Mouse (Mus musculus) brain, embryonic 18.5 days (tissue): ENCODE measurements around the gene Myh6.
"Not testable (repeated sequence)": the region's sequence is repeated elsewhere in the genome, so short reads cannot be mapped to it uniquely, and the experiment has no call there.

Experiments used
- DNase-seq: peaks from one replicate; pipeline ENCODE4 v3.0.0-alpha.2; 2012; ENCODE audit warnings: low read depth, low spot score

The Myh6 gene

DNA sequence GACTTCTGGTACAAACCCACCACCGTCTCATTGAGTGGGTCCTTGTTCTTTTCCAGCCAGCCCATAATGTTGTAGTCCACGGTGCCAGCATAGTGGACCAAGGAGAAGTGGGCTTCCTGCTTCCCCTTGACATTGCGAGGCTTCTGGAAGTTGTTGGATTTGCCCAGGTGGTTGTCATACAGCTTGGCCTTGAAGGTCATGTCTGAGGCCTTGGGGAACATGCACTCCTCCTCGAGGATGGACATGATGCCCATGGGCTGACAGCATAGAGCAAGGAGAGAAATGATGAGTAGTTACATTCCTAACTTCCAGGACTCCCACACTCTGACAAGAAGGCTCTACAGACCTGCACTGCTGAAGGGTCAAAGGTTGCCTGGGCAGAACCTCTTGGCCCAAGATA is 8.2 kb downstream of the Myh6 start:
- DNase-seq = no peak

GRCm38 (mm10) chr14:54956533-54956932 is 10.2 kb downstream of the Myh6 start:
- no peak for DNase-seq

DNA sequence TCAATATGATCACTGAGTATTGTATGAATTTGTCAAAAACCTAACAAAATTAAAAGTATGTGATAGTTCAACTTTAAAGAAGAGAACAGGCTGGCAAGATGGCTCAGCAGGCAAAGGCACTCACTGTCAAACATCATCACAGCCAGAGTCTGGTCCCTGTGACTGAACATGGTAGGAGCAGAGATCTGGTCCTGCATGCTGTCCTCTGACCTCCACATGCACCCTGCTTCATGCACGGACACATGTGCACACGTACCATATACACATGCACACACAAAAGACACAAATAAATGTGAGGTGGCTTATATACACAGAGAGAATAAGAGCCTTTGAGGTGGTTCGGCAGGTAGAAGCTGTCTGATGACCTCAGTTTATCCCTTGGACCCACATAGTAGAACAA is 11.2 kb downstream of the Myh6 start:
- DNase-seq = no peak

GRCm38 (mm10) chr14:54954474-54954873 is 12.3 kb downstream of the Myh6 start:
- DNase-seq = no peak

GRCm38 (mm10) chr14:54953664-54954206 is 13.0 kb downstream of the Myh6 start:
- no peak for DNase-seq

- DNase-seq = no peak
Observed at GRCm38 (mm10) chr14:54951587-54951986, 15.1 kb downstream of the Myh6 start.

DNA sequence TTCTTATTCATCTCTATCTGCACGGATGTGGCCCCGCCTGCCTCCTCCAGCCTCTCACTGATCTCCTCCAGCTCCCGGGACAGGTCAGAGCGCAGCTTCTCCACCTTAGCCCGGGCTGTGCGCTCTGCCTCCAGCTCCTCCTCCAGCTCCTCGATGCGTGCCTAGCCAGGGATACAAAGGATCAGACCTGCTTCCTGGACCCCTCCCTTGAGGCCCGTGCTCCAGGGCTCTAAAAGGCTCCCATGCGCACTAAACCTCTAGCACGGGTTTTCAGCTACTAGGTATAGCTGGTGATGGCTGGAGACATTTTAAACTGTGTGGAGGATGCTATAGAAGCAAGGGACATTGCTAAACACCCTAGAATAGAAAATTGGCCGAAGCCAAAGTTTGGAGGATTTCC is 16.2 kb downstream of the Myh6 start:
- DNase-seq = no peak

GRCm38 (mm10) chr14:54948781-54949180 is 17.9 kb downstream of the Myh6 start:
- DNase-seq = no peak

DNA sequence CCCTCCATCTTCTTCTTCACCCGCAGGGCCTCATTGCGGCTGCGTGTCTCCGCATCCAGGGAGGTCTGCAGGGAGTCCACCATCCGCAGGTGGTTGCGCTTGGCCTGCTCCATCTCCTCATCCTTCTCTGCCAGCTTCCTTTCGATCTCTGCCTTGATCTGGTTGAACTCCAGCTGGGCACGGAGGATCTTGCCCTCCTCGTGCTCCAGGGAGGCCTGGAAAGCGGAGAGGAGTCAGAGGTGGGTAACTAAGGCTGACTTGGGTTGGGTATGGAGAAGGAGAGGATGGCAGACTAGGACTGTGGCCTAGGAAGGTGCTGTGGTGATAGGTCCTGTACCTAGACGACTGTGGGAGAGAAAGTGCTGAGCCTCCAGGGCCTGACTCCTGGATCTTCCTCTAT is 19.7 kb downstream of the Myh6 start:
- DNase-seq = not testable (repeated sequence)

DNA sequence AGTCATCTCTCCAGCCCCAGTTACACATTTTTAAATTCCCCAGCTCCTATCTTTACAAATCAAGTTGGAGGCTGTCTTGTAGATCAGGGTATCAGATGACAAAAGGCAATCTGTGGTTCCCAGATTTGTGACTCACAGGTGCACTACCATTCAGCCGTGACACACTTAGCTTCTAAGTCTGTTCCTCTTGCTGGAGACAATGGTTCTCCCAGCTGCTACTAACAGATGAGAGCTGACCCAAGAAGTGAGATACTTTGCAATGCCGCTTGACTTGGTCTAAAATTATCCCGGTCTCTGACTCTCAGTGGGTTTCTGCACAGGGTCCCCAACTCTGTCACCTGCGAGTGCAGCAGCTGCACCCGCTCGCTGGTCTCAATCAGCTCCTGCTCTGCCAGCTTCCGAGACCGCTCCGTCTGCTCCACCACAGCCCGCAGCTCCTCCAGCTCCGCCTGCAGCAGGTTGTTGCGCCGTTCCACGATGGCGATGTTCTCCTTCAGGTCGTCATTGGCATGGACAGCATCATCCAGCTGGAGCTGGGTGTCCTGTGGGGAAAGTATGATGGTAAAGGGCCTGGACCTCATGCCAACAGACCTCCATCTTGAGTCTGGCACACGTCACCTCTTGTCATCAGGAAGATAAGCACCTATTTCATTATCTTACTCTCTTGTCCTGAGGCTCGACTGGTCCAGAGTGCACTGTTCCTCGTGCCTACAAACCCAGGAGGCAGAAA is 20.6 kb downstream of the Myh6 start:
- DNase-seq = no peak

- DNase-seq = no peak
Observed at GRCm38 (mm10) chr14:54944939-54945338, 21.8 kb downstream of the Myh6 start.

- DNase-seq = no peak
Observed at GRCm38 (mm10) chr14:54943971-54944370, 22.8 kb downstream of the Myh6 start.

- no peak for DNase-seq
Observed at GRCm38 (mm10) chr14:54942479-54942878, 24.2 kb downstream of the Myh6 start.

- no peak for DNase-seq
Observed at GRCm38 (mm10) chr14:54941024-54941978, 25.4 kb downstream of the Myh6 start.

DNA sequence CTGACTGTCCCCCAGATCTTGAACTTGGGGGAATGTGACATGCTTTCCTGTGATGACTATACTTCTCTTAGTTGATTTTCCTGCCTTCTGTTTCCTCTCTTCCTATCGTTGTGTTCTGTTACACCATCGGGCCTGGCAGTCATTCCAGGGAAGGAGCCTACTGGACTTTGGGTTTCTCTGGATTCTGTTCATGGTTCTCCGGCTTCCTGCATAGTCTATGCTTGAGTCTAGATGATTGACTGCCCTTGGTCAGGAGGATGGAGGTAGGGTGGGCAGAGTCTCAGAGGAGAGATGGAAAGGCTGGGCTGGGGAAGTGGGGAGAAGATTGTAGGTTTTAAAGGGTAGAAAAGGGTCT is 26.6 kb downstream of the Myh6 start:
- DNase-seq = no peak

DNA sequence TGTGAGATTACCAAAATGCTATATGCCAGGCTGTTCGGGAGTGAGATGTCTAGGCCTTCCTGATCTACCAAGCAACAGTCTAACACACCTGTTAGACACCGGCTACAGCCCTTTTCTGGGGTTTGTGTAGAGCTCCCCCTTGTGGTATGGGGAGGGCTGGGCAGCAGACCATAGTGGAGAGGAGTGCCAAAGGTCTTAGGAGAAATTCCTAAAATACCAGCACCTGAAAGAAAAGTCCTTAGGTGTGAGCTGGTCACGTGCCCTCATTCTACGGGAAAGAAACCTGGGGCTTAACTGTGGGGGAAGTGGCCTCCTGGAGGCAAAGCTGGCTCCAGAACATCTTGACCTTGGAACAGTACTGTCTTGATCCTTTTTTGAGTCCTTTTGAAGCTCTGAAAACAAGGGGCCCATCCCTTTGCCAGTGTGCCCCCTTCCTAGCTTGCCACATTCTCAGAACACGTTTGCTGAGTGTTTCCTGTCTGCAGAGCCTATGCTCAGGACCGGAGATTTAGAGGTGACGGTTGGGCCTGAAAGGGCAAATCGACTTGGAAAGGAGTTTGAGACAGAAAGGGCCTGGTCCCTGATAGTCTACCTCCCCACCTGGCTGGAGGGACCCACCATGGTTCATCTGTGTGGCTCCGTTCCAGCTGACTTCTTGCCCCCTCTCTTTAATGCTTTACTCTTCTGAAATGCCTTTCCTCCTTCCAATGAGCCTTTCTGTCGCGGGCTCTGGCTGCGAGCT is 27.1 kb downstream of the Myh6 start:
- DNase-seq = no peak

GRCm38 (mm10) chr14:54938431-54939219 is 28.1 kb downstream of the Myh6 start:
- DNase-seq = no peak

DNA sequence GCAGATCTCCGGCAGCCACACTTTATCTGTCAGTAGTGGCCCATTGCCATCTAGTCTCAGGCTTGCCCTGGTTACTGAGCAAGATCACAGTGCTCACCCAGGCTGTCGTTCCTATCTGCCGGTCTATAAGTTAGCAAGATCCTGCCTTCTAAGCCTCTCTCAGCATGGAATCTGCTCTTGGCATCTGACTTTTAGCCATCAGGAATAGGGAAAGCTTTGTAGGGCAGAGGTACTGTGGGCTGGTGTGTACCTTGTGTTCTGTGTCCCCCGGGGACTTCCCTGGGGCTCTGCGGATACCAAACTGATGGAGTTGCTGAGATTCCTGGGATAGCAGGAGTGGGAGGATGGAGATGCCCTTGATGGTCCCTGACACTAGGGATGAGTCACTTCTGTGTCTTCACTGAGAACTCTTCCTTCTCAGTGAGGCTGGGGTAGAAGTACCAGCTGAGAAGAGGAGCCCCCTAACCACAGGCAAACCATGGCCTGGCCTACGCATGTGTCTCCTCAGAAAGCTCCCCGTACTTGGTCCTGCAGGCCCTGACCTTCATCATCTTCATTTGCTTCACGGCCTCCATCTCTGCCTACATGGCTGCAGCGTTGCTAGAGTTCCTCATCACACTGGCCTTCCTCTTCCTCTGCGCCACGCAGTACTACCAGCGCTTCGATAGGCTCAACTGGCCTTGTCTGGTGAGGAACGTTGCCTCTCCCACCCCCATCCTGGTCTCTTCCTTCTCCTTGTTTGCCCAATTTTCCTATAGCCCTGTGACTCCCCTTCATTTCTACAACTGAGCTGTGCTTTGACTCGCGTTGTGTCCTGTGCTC is 29.2 kb downstream of the Myh6 start:
- DNase-seq = no peak

- no peak for DNase-seq
Observed at GRCm38 (mm10) chr14:54936831-54937160, 29.9 kb downstream of the Myh6 start.
